In the genomic region with DNA sequence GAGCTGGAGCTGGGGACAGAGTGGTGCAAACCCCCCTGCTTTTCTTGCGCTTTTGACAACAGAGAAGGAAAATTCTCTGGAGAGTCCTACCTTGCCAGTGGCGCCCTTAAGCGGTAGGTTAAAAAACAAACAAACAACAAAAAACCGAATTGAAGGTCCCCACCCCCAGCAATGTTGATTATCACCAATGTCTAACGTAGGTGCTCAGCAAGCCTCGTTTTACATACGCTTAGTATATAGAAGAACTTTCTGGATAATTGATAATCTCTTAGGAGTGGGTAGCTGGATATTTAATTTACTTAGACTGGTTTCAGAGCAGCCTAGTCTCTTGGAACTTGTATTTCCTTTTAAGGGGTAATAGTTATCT, we compare ENCODE assay signal across 8 mouse cellular contexts. TPM values are rescaled to one million over a fixed set of nuclear protein-coding genes. Genes with fewer than 3 reads are reported as not detected.
A peak's percentile ranks its signal among the peaks of the same experiment; 100 is the strongest.
DNase-seq lines count a peak whose midpoint lies in the region; ATAC-seq and TF ChIP-seq lines count a peak whose summit lies in the region.

No protein-coding gene starts in this region.

- no peaks in the 10 kb centered on the region for H3K27me3 ChIP-seq in embryonic facial prominence, embryonic 10.5 days (replicated peaks; ENCODE audit: low read depth, poor library complexity, severe bottlenecking)
- H3K27me3 ChIP-seq in intestine, embryonic 15.5 days (replicated peaks) = no peaks in the 10 kb centered on the region
- H3K27me3 ChIP-seq in neural tube, embryonic 12.5 days (replicated peaks) = no peaks in the 10 kb centered on the region

- no peak for TF ChIP-seq CTCF in layer of hippocampus, adult 2 months (conservative IDR thresholded peaks at IDR 0.05)

- no peak overlapping the region; the same call in 1 of the 2 replicates for H3K27ac ChIP-seq in layer of hippocampus, adult 2 months
- peak overlapping the region; percentile 97 for H3K27ac ChIP-seq in embryonic facial prominence, embryonic 10.5 days (replicated peaks)
- H3K27ac ChIP-seq in intestine, embryonic 15.5 days = no peak overlapping the region
- H3K27ac ChIP-seq in neural tube, embryonic 12.5 days = no peak overlapping the region

- peak; percentile 4; the same call in 1 of the 2 replicates for ATAC-seq in intestine, embryonic 15.5 days
- no peak for ATAC-seq in neural tube, embryonic 12.5 days (ENCODE audit: low FRiP score, low read depth)

- H3K9me3 ChIP-seq in embryonic facial prominence, embryonic 10.5 days = no peaks in the 10 kb centered on the region
- H3K9me3 ChIP-seq in intestine, embryonic 15.5 days = no peaks in the 10 kb centered on the region
- no peaks in the 10 kb centered on the region for H3K9me3 ChIP-seq in neural tube, embryonic 12.5 days

- peaks cover 36% of the 10 kb centered on the region for H3K36me3 ChIP-seq in embryonic facial prominence, embryonic 10.5 days (replicated peaks)
- H3K36me3 ChIP-seq in intestine, embryonic 15.5 days = no peaks in the 10 kb centered on the region
- no peaks in the 10 kb centered on the region for H3K36me3 ChIP-seq in neural tube, embryonic 12.5 days

- peaks cover 11% of the 10 kb centered on the region for H3K4me1 ChIP-seq in embryonic facial prominence, embryonic 10.5 days
- no peaks in the 10 kb centered on the region for H3K4me1 ChIP-seq in intestine, embryonic 15.5 days (replicated peaks)
- H3K4me1 ChIP-seq in neural tube, embryonic 12.5 days = no peaks in the 10 kb centered on the region

- DNase-seq in layer of hippocampus, adult 2 months (ENCODE audit: low spot score in 2 of 2) = no peak
- no peak for DNase-seq in layer of hippocampus, postnatal 10 days (ENCODE audit: low spot score in 2 of 2)
- DNase-seq in embryonic facial prominence, embryonic 10.5 days (ENCODE audit: low spot score) = no peak
- no peak for DNase-seq in adrenal gland, postnatal 14 days
- no peak for DNase-seq in thymus, adult 18-20 months
- DNase-seq in thymus, postnatal 25 days = no peak

- WGBS in embryonic facial prominence, embryonic 10.5 days = under 1% methylated on average over 7 of the region's 7 CpGs
- under 1% methylated on average over 7 of the region's 7 CpGs for WGBS in intestine, embryonic 15.5 days
- 0% methylated on average over 7 of the region's 7 CpGs for WGBS in neural tube, embryonic 12.5 days

- H3K9ac ChIP-seq in intestine, embryonic 15.5 days = peak overlapping the region; percentile 93
- peak overlapping the region; percentile 87 for H3K9ac ChIP-seq in neural tube, embryonic 12.5 days

- peak overlapping the region; percentile 68 for H3K4me3 ChIP-seq in layer of hippocampus, adult 2 months
- H3K4me3 ChIP-seq in embryonic facial prominence, embryonic 10.5 days = peak overlapping the region; percentile 84
- H3K4me3 ChIP-seq in intestine, embryonic 15.5 days (replicated peaks) = peak overlapping the region; percentile 87
- H3K4me3 ChIP-seq in neural tube, embryonic 12.5 days = peak overlapping the region; percentile 92

- peak overlapping the region; percentile 69 for H3K4me2 ChIP-seq in intestine, embryonic 15.5 days (replicated peaks)
- peak overlapping the region; percentile 67 for H3K4me2 ChIP-seq in neural tube, embryonic 12.5 days (replicated peaks)

RNA-seq across cellular contexts. Expression of a gene that starts 0.7 kb away (rescaled TPM):
- total RNA-seq in layer of hippocampus, adult 2 months (2021) = 1 to 10 TPM in 1 of 2 experiments, under 1 TPM in 1; 0.98 to 1.3 TPM
- 1 to 10 TPM; 2.7 to 3.3 TPM for total RNA-seq in layer of hippocampus, postnatal 10 days (2021)
- polyA plus RNA-seq in embryonic facial prominence, embryonic 10.5 days (2016; fragmentation: Nextera tagmentation; extraction: Ambion mirVana) = 41.0 and 43.6 TPM in 2 replicates
- polyA plus RNA-seq in intestine, embryonic 15.5 days (2015; fragmentation: Nextera tagmentation; extraction: Ambion mirVana) = 24.2 and 25.5 TPM in 2 replicates
- polyA plus RNA-seq in neural tube, embryonic 12.5 days (2016; fragmentation: Nextera tagmentation; extraction: Ambion mirVana) = 23.0 and 24.1 TPM in 2 replicates
- total RNA-seq in adrenal gland, postnatal 14 days (2021) = 6.2 and 7.7 TPM in 2 replicates
